In the genomic region with DNA sequence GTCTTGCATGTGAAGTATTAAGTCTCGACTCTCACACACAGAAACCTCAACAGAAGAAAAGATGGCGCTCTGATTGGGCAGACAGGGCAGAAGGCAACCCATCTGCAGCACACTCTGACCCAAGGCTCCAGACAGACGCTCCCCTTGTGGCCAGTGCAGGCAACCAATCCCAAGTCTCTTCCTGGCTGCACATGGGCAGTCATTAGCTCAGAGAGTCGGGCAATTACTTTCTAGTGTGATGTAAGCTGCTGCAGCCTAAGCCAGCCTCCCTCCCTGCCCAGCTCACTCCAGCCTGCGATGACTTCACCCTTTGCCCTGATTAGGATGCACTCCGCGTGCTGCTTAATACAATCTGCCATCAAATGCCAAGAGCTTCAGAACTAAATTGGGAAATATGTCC, we compare ENCODE assay signal across 9 mouse cellular contexts.
DNase-seq lines count a peak whose midpoint lies in the region; ATAC-seq lines count a peak whose summit lies in the region.
"Had no signal": no experiment of that assay in that cellular context is flagged by ENCODE, and none has a peak within 500 bp of the region (broad histone marks: within the 10 kb centered on the region; RNA-seq: fewer than 3 reads in every experiment).

No protein-coding gene starts in this region.

- 0 out of 2 replicates have a peak overlapping the region, but pooled peaks have one; percentile 2 for H3K9ac ChIP-seq in heart, embryonic 14.5 days (ENCODE audit: low read length)
- no peak overlapping the region; the same call in 1 of the 2 replicates for H3K9ac ChIP-seq in limb, embryonic 13.5 days
- H3K9ac ChIP-seq: liver, embryonic 14.5 days had no signal

- H3K4me2 ChIP-seq in heart, embryonic 14.5 days (ENCODE audit: low read length): peak overlapping the region; percentile 38
- no peak overlapping the region for H3K4me2 ChIP-seq in limb, embryonic 13.5 days (replicated peaks)

- H3K9me3 ChIP-seq in heart, embryonic 14.5 days (ENCODE audit: control insufficient read depth, low read length): peaks cover 4% of the 10 kb centered on the region; the same call in 1 of the 2 replicates
- H3K9me3 ChIP-seq in limb, embryonic 13.5 days: no peaks in the 10 kb centered on the region

- H3K36me3 ChIP-seq in heart, embryonic 14.5 days (ENCODE audit: control insufficient read depth, insufficient read depth, low read length): peaks cover 39% of the 10 kb centered on the region
- H3K36me3 ChIP-seq in limb, embryonic 13.5 days: peaks cover 56% of the 10 kb centered on the region

- H3K27me3 ChIP-seq in heart, embryonic 14.5 days (ENCODE audit: control insufficient read depth, insufficient read depth, low read length): no peaks in the 10 kb centered on the region
- no peaks in the 10 kb centered on the region for H3K27me3 ChIP-seq in limb, embryonic 13.5 days

- DNase-seq in frontal cortex, postnatal 36 days (ENCODE audit: low spot score in 2 of 2): no peak
- DNase-seq in MN1 (ENCODE audit: low spot score): peak; percentile 94
- DNase-seq in embryo, embryonic 11 days: peak; percentile 56
- no peak for DNase-seq in thymus, adult 18-20 months
- DNase-seq in spleen, postnatal 4 days (ENCODE audit: low spot score in 2 of 2): no peak

- WGBS in heart, embryonic 14.5 days: 25% methylated on average over 7 of the region's 7 CpGs
- WGBS in limb, embryonic 13.5 days: 50% methylated on average over 7 of the region's 7 CpGs

- peaks cover 26 to 47% of the 10 kb centered on the region in 2 experiments for H3K4me1 ChIP-seq in heart, embryonic 14.5 days (ENCODE audit: control insufficient read depth in 2 of 2, insufficient read depth in 2 of 2, low read length in 2 of 2)
- H3K4me1 ChIP-seq in limb, embryonic 13.5 days: peaks cover 36% of the 10 kb centered on the region

- peak overlapping the region; percentile 67 to 74 for H3K27ac ChIP-seq in heart, embryonic 14.5 days (replicated peaks in 1 of 2; ENCODE audit: control insufficient read depth in 1 of 2, insufficient read depth in 1 of 2, low read depth in 2 of 2, low read length in 2 of 2)
- H3K27ac ChIP-seq in limb, embryonic 13.5 days: no peak overlapping the region
- H3K27ac ChIP-seq: liver, embryonic 14.5 days had no signal

- no peak overlapping the region for H3K4me3 ChIP-seq in heart, embryonic 14.5 days (ENCODE audit: control insufficient read depth in 1 of 2, insufficient read depth in 1 of 2, low read depth in 1 of 2, low read length in 2 of 2)
- H3K4me3 ChIP-seq in limb, embryonic 13.5 days: no peak overlapping the region

- ATAC-seq in frontal cortex, adult (ENCODE audit: low TSS enrichment): peak; percentile 66
- peak; percentile 57 for ATAC-seq in heart, embryonic 14.5 days (ENCODE audit: insufficient number of reproducible peaks, insufficient read depth, low FRiP score, low read depth)
- ATAC-seq in limb, embryonic 13.5 days (ENCODE audit: low FRiP score, low read depth): peak; percentile 65; the same call in 1 of the 2 replicates

Comparison
In these comparisons a context has a peak if more than half of its experiments do, and no peak if none do; other contexts are left out.
1. DNase-seq: peak in MN1 (single experiment) and embryo, embryonic 11 days (single experiment); none in frontal cortex, postnatal 36 days (0 of 2), thymus, adult 18-20 months (0 of 2) and spleen, postnatal 4 days (0 of 2).
2. Peak in every context shown above with its lines, with median percentiles within 50 percentile points of each other: ATAC-seq.